ENCODE assay signal across 1 mouse cellular context in genomic region chr6:28450977-28451376, GRCm38 (mm10).
TF ChIP-seq lines count a peak whose summit lies in the region.

No protein-coding gene starts in this region.

TF ChIP-seq in ES-E14, 5 proteins besides CTCF, POLR2A, EP300 and RAD21:
- TF ChIP-seq ZNF384 (IDR thresholded peaks at IDR 0.05; ENCODE audit: low read depth, low read length) (no peak), HCFC1 (IDR thresholded peaks at IDR 0.05; ENCODE audit: borderline replicate concordance, insufficient read depth, low read length) (no peak), ZC3H11A (IDR thresholded peaks at IDR 0.05; ENCODE audit: borderline replicate concordance, low read depth, low read length) (no peak), MAFK (IDR thresholded peaks at IDR 0.05; ENCODE audit: insufficient read depth, low read depth, low read length) (no peak), CHD2 (IDR thresholded peaks at IDR 0.05; ENCODE audit: low read depth, low read length) (no peak)
